Mouse (Mus musculus): ENCODE measurements at regions not wholly inside any gene's neighbourhood (a gene's known extent, or its start where the extent isn't known, plus 50 kb on each side); places are given as distances from the start of the nearest gene placed in this dataset.
"Not testable (repeated sequence)": the region's sequence is repeated elsewhere in the genome, so short reads cannot be mapped to it uniquely, and the experiment has no call there.

DNA sequence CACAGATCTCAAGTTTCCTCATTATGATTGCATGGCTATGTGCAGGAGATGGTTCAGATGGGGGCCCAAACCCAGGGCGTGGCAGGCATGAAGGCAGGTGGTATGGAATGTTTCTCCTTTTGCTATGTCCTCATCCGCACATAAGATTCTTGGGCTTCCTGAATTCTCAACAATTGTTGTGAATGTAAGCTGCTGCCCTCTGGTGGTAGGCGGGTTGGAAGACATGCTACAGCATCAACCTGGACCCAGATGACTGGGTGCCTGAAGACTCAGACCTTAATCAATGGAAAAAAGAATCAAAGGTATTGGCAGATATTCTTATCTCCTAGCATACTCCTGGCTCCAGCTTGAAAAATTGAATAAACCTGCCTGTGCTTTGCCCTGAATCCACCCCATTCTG lies 211.3 kb upstream of the Gm4985 start:
- intact Hi-C loops (cut with DNase I); DNase-seq (ENCODE audit: extremely low spot score in 1 of 2, low spot score in 2 of 2): not testable (repeated sequence)

GRCm38 (mm10) chrX:24161654-24162053 lies 202.9 kb upstream of the Gm4985 start:
- intact Hi-C loops (cut with DNase I); DNase-seq (ENCODE audit: extremely low spot score in 1 of 2, low spot score in 2 of 2): not testable (repeated sequence)

DNA sequence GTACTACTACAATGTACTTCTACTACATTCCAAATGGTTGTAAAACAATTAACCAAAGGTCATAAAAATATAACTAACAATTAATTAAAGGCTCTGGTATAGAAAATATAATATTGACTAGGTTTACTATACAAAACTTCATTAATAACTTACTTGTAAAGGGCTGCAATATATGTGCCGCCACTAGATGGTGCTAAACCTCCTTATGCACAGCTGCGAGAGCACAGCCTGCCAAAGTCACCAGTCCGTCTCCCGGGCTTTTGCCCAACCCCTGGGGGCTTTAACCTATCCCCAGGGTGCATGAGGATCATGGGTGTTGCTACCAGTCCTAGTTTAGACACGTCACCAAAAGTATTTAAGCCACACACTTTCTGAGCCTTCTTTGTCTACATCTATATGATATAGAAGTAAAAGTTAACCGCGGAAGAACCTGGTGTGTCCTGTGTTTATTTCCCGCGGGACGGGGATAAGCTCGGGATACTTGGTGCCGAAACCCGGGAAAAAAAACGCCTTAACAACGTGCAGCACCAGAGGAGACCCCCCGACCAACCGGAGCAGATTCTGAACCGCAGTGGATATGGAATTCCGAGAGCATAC lies 194.6 kb upstream of the Gm4985 start:
- intact Hi-C loops (cut with DNase I), result not testable (repeated sequence)
- peak in 1 of 2 experiments; percentile 10 for DNase-seq (ENCODE audit: extremely low spot score in 1 of 2, low spot score in 2 of 2)

Data from left cerebral cortex, postnatal 10 days (tissue).